Mouse (Mus musculus): ENCODE measurements around the gene Sgcb. TPM values are rescaled to one million over a fixed set of nuclear protein-coding genes. Genes with fewer than 3 reads are reported as not detected.

Gene Sgcb
- polyA plus RNA-seq, 1 experiment: 3.0 TPM

- H3K4me1 ChIP-seq (ENCODE audit: control insufficient read depth, insufficient read depth, insufficient read length): no peaks in the 10 kb centered on the region
- no peak for DNase-seq (ENCODE audit: low read depth in 1 of 2, low spot score in 2 of 2)
- H3K27ac ChIP-seq (ENCODE audit: insufficient read depth, low read length): no peak overlapping the region
- no peaks in the 10 kb centered on the region for H3K36me3 ChIP-seq (ENCODE audit: control insufficient read depth, insufficient read depth, low read length)
- TF ChIP-seq POLR2A (IDR thresholded peaks at IDR 0.05; ENCODE audit: low read depth, low read length) (no peak), CTCF (IDR thresholded peaks at IDR 0.05; ENCODE audit: extremely low read depth, insufficient read depth, insufficient read length, insufficient replicate concordance) (no peak)
- WGBS: 87% methylated on average over 6 of the region's 6 CpGs
- no peaks in the 10 kb centered on the region for H3K27me3 ChIP-seq (ENCODE audit: control insufficient read depth, insufficient read depth, low read length)
- H3K4me3 ChIP-seq (ENCODE audit: extremely low read depth, insufficient read depth, insufficient read length): no peak overlapping the region
Measured at GRCm38 (mm10) chr5:73604964-73605363, 42.6 kb downstream of the Sgcb start.

DNA sequence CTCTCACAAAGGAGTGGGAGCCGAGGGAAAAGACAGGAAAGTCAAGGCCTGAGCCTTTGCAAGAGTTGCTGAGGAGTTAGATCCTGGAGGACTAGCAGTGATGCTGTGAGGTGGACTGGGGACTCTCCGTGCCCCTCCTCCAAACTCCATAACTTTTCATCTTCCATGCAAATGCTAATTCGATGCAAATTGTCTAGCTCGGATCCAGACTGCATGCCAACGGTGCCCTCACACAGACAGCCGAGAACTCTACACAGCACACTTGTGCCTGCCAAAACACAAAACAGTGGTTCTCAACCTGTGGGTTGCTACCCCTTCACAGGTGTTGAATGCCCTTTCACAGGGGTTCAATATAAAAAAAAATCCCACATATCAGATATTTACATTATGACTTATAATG lies 43.0 kb downstream of the Sgcb start:
- Histone ChIP-seq H3K27ac (ENCODE audit: insufficient read depth, low read length) (no peak overlapping the region), H3K4me1 (ENCODE audit: control insufficient read depth, insufficient read depth, insufficient read length) (no peaks in the 10 kb centered on the region), H3K27me3 (ENCODE audit: control insufficient read depth, insufficient read depth, low read length) (no peaks in the 10 kb centered on the region), H3K4me3 (ENCODE audit: extremely low read depth, insufficient read depth, insufficient read length) (no peak overlapping the region), H3K36me3 (ENCODE audit: control insufficient read depth, insufficient read depth, low read length) (no peaks in the 10 kb centered on the region)
- no peak for DNase-seq (ENCODE audit: low read depth in 1 of 2, low spot score in 2 of 2)
- TF ChIP-seq CTCF (IDR thresholded peaks at IDR 0.05; ENCODE audit: extremely low read depth, insufficient read depth, insufficient read length, insufficient replicate concordance) (no peak), POLR2A (IDR thresholded peaks at IDR 0.05; ENCODE audit: low read depth, low read length) (no peak)
- 89% methylated on average over 6 of the region's 6 CpGs for WGBS

GRCm38 (mm10) chr5:73602865-73603264 lies 44.7 kb downstream of the Sgcb start:
- no peak for DNase-seq (ENCODE audit: low read depth in 1 of 2, low spot score in 2 of 2)
- no peak for TF ChIP-seq CTCF (IDR thresholded peaks at IDR 0.05; ENCODE audit: extremely low read depth, insufficient read depth, insufficient read length, insufficient replicate concordance)
- TF ChIP-seq POLR2A (IDR thresholded peaks at IDR 0.05; ENCODE audit: low read depth, low read length): no peak
- 82% methylated on average over 3 of the region's 3 CpGs for WGBS
- H3K27ac ChIP-seq (ENCODE audit: insufficient read depth, low read length): no peak overlapping the region
- no peak overlapping the region for H3K4me3 ChIP-seq (ENCODE audit: extremely low read depth, insufficient read depth, insufficient read length)
- H3K36me3 ChIP-seq (ENCODE audit: control insufficient read depth, insufficient read depth, low read length): no peaks in the 10 kb centered on the region
- H3K4me1 ChIP-seq (ENCODE audit: control insufficient read depth, insufficient read depth, insufficient read length): no peaks in the 10 kb centered on the region
- H3K27me3 ChIP-seq (ENCODE audit: control insufficient read depth, insufficient read depth, low read length): no peaks in the 10 kb centered on the region

GRCm38 (mm10) chr5:73601361-73601763 lies 46.2 kb downstream of the Sgcb start:
- no peak for DNase-seq (ENCODE audit: low read depth in 1 of 2, low spot score in 2 of 2)
- no peaks in the 10 kb centered on the region for H3K27me3 ChIP-seq (ENCODE audit: control insufficient read depth, insufficient read depth, low read length)
- H3K36me3 ChIP-seq (ENCODE audit: control insufficient read depth, insufficient read depth, low read length): no peaks in the 10 kb centered on the region
- no peaks in the 10 kb centered on the region for H3K4me1 ChIP-seq (ENCODE audit: control insufficient read depth, insufficient read depth, insufficient read length)
- no peak overlapping the region for H3K27ac ChIP-seq (ENCODE audit: insufficient read depth, low read length)
- TF ChIP-seq CTCF (IDR thresholded peaks at IDR 0.05; ENCODE audit: extremely low read depth, insufficient read depth, insufficient read length, insufficient replicate concordance) (no peak), POLR2A (IDR thresholded peaks at IDR 0.05; ENCODE audit: low read depth, low read length) (no peak)
- H3K4me3 ChIP-seq (ENCODE audit: extremely low read depth, insufficient read depth, insufficient read length): no peak overlapping the region
- WGBS: 88% methylated on average over 8 of the region's 8 CpGs

GRCm38 (mm10) chr5:73599991-73600390 lies 47.6 kb downstream of the Sgcb start:
- H3K36me3 ChIP-seq (ENCODE audit: control insufficient read depth, insufficient read depth, low read length): no peaks in the 10 kb centered on the region
- no peak overlapping the region for H3K4me3 ChIP-seq (ENCODE audit: extremely low read depth, insufficient read depth, insufficient read length)
- WGBS: 86% methylated on average over 2 of the region's 2 CpGs
- DNase-seq (ENCODE audit: low read depth in 1 of 2, low spot score in 2 of 2): no peak
- no peaks in the 10 kb centered on the region for H3K4me1 ChIP-seq (ENCODE audit: control insufficient read depth, insufficient read depth, insufficient read length)
- H3K27me3 ChIP-seq (ENCODE audit: control insufficient read depth, insufficient read depth, low read length): no peaks in the 10 kb centered on the region
- H3K27ac ChIP-seq (ENCODE audit: insufficient read depth, low read length): no peak overlapping the region
- no peak for TF ChIP-seq POLR2A (IDR thresholded peaks at IDR 0.05; ENCODE audit: low read depth, low read length)

GRCm38 (mm10) chr5:73598943-73599695 lies 48.5 kb downstream of the Sgcb start:
- Histone ChIP-seq H3K36me3 (ENCODE audit: control insufficient read depth, insufficient read depth, low read length) (no peaks in the 10 kb centered on the region), H3K4me1 (ENCODE audit: control insufficient read depth, insufficient read depth, insufficient read length) (no peaks in the 10 kb centered on the region), H3K4me3 (ENCODE audit: extremely low read depth, insufficient read depth, insufficient read length) (no peak overlapping the region), H3K27ac (ENCODE audit: insufficient read depth, low read length) (no peak overlapping the region), H3K27me3 (ENCODE audit: control insufficient read depth, insufficient read depth, low read length) (no peaks in the 10 kb centered on the region)
- DNase-seq (ENCODE audit: low read depth in 1 of 2, low spot score in 2 of 2): no peak
- 80% methylated on average over 5 of the region's 5 CpGs for WGBS
- TF ChIP-seq CTCF (IDR thresholded peaks at IDR 0.05; ENCODE audit: extremely low read depth, insufficient read depth, insufficient read length, insufficient replicate concordance): no peak

DNA sequence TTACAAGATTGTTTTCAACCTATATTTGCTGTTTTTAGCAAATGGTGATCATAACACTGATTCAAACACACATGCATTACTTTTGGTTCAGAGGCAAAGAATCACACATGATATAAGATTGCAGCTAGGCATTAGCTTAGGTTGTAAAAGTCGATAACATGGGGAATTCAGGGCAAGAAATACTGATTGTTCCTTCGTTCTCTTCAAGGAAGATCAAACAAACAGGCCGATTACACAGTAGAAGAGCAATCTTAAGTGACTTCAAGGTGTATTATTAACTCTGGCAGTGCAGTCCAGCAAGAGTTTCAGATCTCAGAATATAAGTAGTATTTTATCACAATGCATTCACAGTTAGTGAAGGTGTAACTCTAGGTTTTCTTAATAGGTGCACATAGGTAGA lies 60.5 kb downstream of the Sgcb start:
- WGBS: 88% methylated on average over 3 of the region's 3 CpGs
- no peaks in the 10 kb centered on the region for H3K4me1 ChIP-seq (ENCODE audit: control insufficient read depth, insufficient read depth, insufficient read length)
- H3K4me3 ChIP-seq (ENCODE audit: extremely low read depth, insufficient read depth, insufficient read length): no peak overlapping the region
- H3K27ac ChIP-seq (ENCODE audit: insufficient read depth, low read length): no peak overlapping the region
- H3K36me3 ChIP-seq (ENCODE audit: control insufficient read depth, insufficient read depth, low read length): no peaks in the 10 kb centered on the region
- H3K27me3 ChIP-seq (ENCODE audit: control insufficient read depth, insufficient read depth, low read length): no peaks in the 10 kb centered on the region
- TF ChIP-seq CTCF (IDR thresholded peaks at IDR 0.05; ENCODE audit: extremely low read depth, insufficient read depth, insufficient read length, insufficient replicate concordance) (no peak), POLR2A (IDR thresholded peaks at IDR 0.05; ENCODE audit: low read depth, low read length) (no peak)
- no peak for DNase-seq (ENCODE audit: low read depth in 1 of 2, low spot score in 2 of 2)
